Mouse (Mus musculus) layer of hippocampus, adult 2 months (tissue): ENCODE results near the gene Gdf11. TPM values are rescaled to one million over a fixed set of nuclear protein-coding genes. Genes with fewer than 3 reads are reported as not detected.
A peak's percentile ranks its signal among the peaks of the same experiment; 100 is the strongest.

ENCODE experiments used
- DNase-seq, 2 experiments: peaks; one replicate each; pipeline ENCODE4 v3.0.0; 2022; ENCODE audit warnings: low spot score in 2 of 2
- H3K27ac ChIP-seq: fragments of 200-600 bp; 2 replicates; pipeline ENCODE4 v1.8.1; 2022
- H3K4me3 ChIP-seq: fragments of 200-600 bp; 2 replicates; pipeline ENCODE4 v1.8.1; 2022; ENCODE audit warnings: mild to moderate bottlenecking
- CTCF ChIP-seq: fragments of 200-600 bp; conservative IDR thresholded peaks from 2 replicates; pipeline ENCODE4 v1.8.1; 2022; ENCODE audit warnings: antibody characterized with exemption, mild to moderate bottlenecking, moderate library complexity
- long read RNA-seq, 2 experiments: library from polyadenylated mRNA; stranded (forward); transcript quantifications; one replicate each; pipeline ENCODE4 v2.0.0; 2021; ENCODE audit warnings: borderline mapping rate in 2 of 2
- total RNA-seq, 2 experiments: library from RNA; stranded (reverse); gene quantifications; 2 replicates each; pipeline ENCODE4 v1.2.3; 2021

The Gdf11 gene
- 10 to 100 TPM; 20.5 to 21.9 TPM for total RNA-seq
- long read RNA-seq, experiment 1, full-length matches to known transcripts, result 8 of 14 reads
- long read RNA-seq, experiment 1, partial matches to known transcripts, result 1 of 14 reads
- long read RNA-seq, experiment 1, other reads (novel, unspliced or antisense), result 5 of 14 reads
- long read RNA-seq, experiment 2, full-length matches to known transcripts, result 2 of 9 reads
- long read RNA-seq, experiment 2, partial matches to known transcripts, result 0 of 9 reads
- long read RNA-seq, experiment 2, other reads (novel, unspliced or antisense), result 7 of 9 reads

- H3K4me3 ChIP-seq, result peak within 1 kb of the TSS; percentile 79
- TF ChIP-seq CTCF, result no peak
- DNase-seq, result peak; percentile 53 to 63
- H3K27ac ChIP-seq, result peak within 1 kb of the TSS; percentile 77
Observed at GRCm38 (mm10) chr10:128891296-128892094, at the start of gene Gdf11. Gene Gdf11 (minus strand): TSS chr10:128891718.

- TF ChIP-seq CTCF, result no peak
- Histone ChIP-seq H3K27ac (no peak overlapping the region), H3K4me3 (no peak overlapping the region)
- DNase-seq, result no peak
Observed at GRCm38 (mm10) chr10:128940475-128941061, 49.0 kb upstream of the Gdf11 start.

- no peak for TF ChIP-seq CTCF
- Histone ChIP-seq H3K27ac (no peak overlapping the region), H3K4me3 (no peak overlapping the region)
- no peak for DNase-seq
Observed at GRCm38 (mm10) chr10:128938974-128939373, 47.5 kb upstream of the Gdf11 start.

GRCm38 (mm10) chr10:128938457-128938856, 46.9 kb upstream of the Gdf11 start:
- no peak for TF ChIP-seq CTCF
- H3K27ac ChIP-seq, result no peak overlapping the region; the same call in 1 of the 2 replicates
- peak in 1 of 2 experiments; percentile 39 for DNase-seq
- no peak overlapping the region for H3K4me3 ChIP-seq

- no peak overlapping the region for H3K4me3 ChIP-seq
- no peak for TF ChIP-seq CTCF
- no peak for DNase-seq
- no peak overlapping the region; the same call in 1 of the 2 replicates for H3K27ac ChIP-seq
Observed at GRCm38 (mm10) chr10:128937756-128938390, 46.4 kb upstream of the Gdf11 start.

GRCm38 (mm10) chr10:128935826-128936440, 44.4 kb upstream of the Gdf11 start:
- H3K4me3 ChIP-seq, result peak overlapping the region; percentile 68
- TF ChIP-seq CTCF, result no peak
- peak overlapping the region; percentile 75; the same call in 1 of the 2 replicates for H3K27ac ChIP-seq
- DNase-seq, result no peak

GRCm38 (mm10) chr10:128934997-128935787, 43.7 kb upstream of the Gdf11 start:
- Histone ChIP-seq H3K27ac (peak overlapping the region; percentile 75), H3K4me3 (peak overlapping the region; percentile 68)
- DNase-seq, result no peak
- TF ChIP-seq CTCF, result peak; percentile 52

GRCm38 (mm10) chr10:128933976-128934721, 42.6 kb upstream of the Gdf11 start:
- peak overlapping the region; percentile 75 for H3K27ac ChIP-seq
- no peak for DNase-seq
- H3K4me3 ChIP-seq, result peak overlapping the region; percentile 68
- no peak for TF ChIP-seq CTCF

- TF ChIP-seq CTCF, result no peak
- no peak for DNase-seq
- H3K27ac ChIP-seq, result peak within 1 kb of the TSS; percentile 75
- H3K4me3 ChIP-seq, result peak within 1 kb of the TSS; percentile 68
Observed at GRCm38 (mm10) chr10:128933574-128933973, 42.1 kb upstream of the Gdf11 start, which contains the start of gene Itga7. Gene Itga7 (plus strand): TSS chr10:128933818.

GRCm38 (mm10) chr10:128931441-128931840, 39.9 kb upstream of the Gdf11 start:
- Histone ChIP-seq H3K4me3 (no peak overlapping the region), H3K27ac (no peak overlapping the region)
- DNase-seq, result no peak
- no peak for TF ChIP-seq CTCF
